Mouse (Mus musculus): ENCODE data around the gene Olfr281. TPM values are rescaled to one million over a fixed set of nuclear protein-coding genes. Genes with fewer than 3 reads are reported as not detected.
A peak's percentile ranks its signal among the peaks of the same experiment; 100 is the strongest.
"Not testable (repeated sequence)": the region's sequence is repeated elsewhere in the genome, so short reads cannot be mapped to it uniquely, and the experiment has no call there.

Gene Olfr281
- not detected in 2 replicates for polyA plus RNA-seq (2012; rRNA removed)

GRCm38 (mm10) chr15:98452288-98452687, at the start of gene Olfr281:
Gene Olfr281, plus strand, starts transcription at chr15:98452588.
- Histone ChIP-seq H3K27ac (ENCODE audit: insufficient read depth, low read length) (no peak within 1 kb of the TSS), H3K4me1 (ENCODE audit: control insufficient read depth, insufficient read depth, low read length) (no peaks in the 10 kb centered on the region), H3K4me3 (ENCODE audit: insufficient read depth, low read length) (no peak within 1 kb of the TSS)
- TF ChIP-seq CTCF (IDR thresholded peaks at IDR 0.05; ENCODE audit: extremely low read depth, insufficient read depth, low read length) (no peak), POLR2A (IDR thresholded peaks at IDR 0.05; ENCODE audit: extremely low read depth, insufficient read depth, low read length) (no peak)

- no peak overlapping the region for H3K27ac ChIP-seq (ENCODE audit: insufficient read depth, low read length)
- H3K4me1 ChIP-seq (ENCODE audit: control insufficient read depth, insufficient read depth, low read length), result no peaks in the 10 kb centered on the region
- TF ChIP-seq CTCF (IDR thresholded peaks at IDR 0.05; ENCODE audit: extremely low read depth, insufficient read depth, low read length) (peak; percentile 44), POLR2A (IDR thresholded peaks at IDR 0.05; ENCODE audit: extremely low read depth, insufficient read depth, low read length) (no peak)
- peak overlapping the region; percentile 30 for H3K4me3 ChIP-seq (ENCODE audit: insufficient read depth, low read length)
Observed at GRCm38 (mm10) chr15:98408406-98409060, 43.9 kb upstream of the Olfr281 start.

- no peak for TF ChIP-seq POLR2A (IDR thresholded peaks at IDR 0.05; ENCODE audit: extremely low read depth, insufficient read depth, low read length)
- no peak for TF ChIP-seq CTCF (IDR thresholded peaks at IDR 0.05; ENCODE audit: extremely low read depth, insufficient read depth, low read length)
- Histone ChIP-seq H3K27ac (ENCODE audit: insufficient read depth, low read length) (no peak overlapping the region), H3K4me3 (ENCODE audit: insufficient read depth, low read length) (no peak overlapping the region), H3K4me1 (ENCODE audit: control insufficient read depth, insufficient read depth, low read length) (no peaks in the 10 kb centered on the region)
Observed at GRCm38 (mm10) chr15:98409635-98410034, 42.8 kb upstream of the Olfr281 start.

GRCm38 (mm10) chr15:98410249-98410648, 42.1 kb upstream of the Olfr281 start:
- Histone ChIP-seq H3K4me3 (ENCODE audit: insufficient read depth, low read length) (no peak overlapping the region), H3K4me1 (ENCODE audit: control insufficient read depth, insufficient read depth, low read length) (no peaks in the 10 kb centered on the region), H3K27ac (ENCODE audit: insufficient read depth, low read length) (no peak overlapping the region)
- TF ChIP-seq CTCF (IDR thresholded peaks at IDR 0.05; ENCODE audit: extremely low read depth, insufficient read depth, low read length) (no peak), POLR2A (IDR thresholded peaks at IDR 0.05; ENCODE audit: extremely low read depth, insufficient read depth, low read length) (no peak)

- TF ChIP-seq CTCF (IDR thresholded peaks at IDR 0.05; ENCODE audit: extremely low read depth, insufficient read depth, low read length), result no peak
- no peaks in the 10 kb centered on the region for H3K4me1 ChIP-seq (ENCODE audit: control insufficient read depth, insufficient read depth, low read length)
- H3K27ac ChIP-seq (ENCODE audit: insufficient read depth, low read length), result no peak overlapping the region
- H3K4me3 ChIP-seq (ENCODE audit: insufficient read depth, low read length), result no peak overlapping the region
Observed at GRCm38 (mm10) chr15:98415996-98416395, 36.4 kb upstream of the Olfr281 start.

GRCm38 (mm10) chr15:98416802-98417201, 35.6 kb upstream of the Olfr281 start:
- H3K4me3 ChIP-seq (ENCODE audit: insufficient read depth, low read length); H3K4me1 ChIP-seq (ENCODE audit: control insufficient read depth, insufficient read depth, low read length); H3K27ac ChIP-seq (ENCODE audit: insufficient read depth, low read length): not testable (repeated sequence)

GRCm38 (mm10) chr15:98417285-98417684, 35.1 kb upstream of the Olfr281 start:
- not testable (repeated sequence) for H3K27ac ChIP-seq (ENCODE audit: insufficient read depth, low read length); H3K4me1 ChIP-seq (ENCODE audit: control insufficient read depth, insufficient read depth, low read length); H3K4me3 ChIP-seq (ENCODE audit: insufficient read depth, low read length)
- peak; percentile 27 for TF ChIP-seq CTCF (IDR thresholded peaks at IDR 0.05; ENCODE audit: extremely low read depth, insufficient read depth, low read length)

- H3K27ac ChIP-seq (ENCODE audit: insufficient read depth, low read length), result no peak overlapping the region
- no peaks in the 10 kb centered on the region for H3K4me1 ChIP-seq (ENCODE audit: control insufficient read depth, insufficient read depth, low read length)
- no peak overlapping the region for H3K4me3 ChIP-seq (ENCODE audit: insufficient read depth, low read length)
- no peak for TF ChIP-seq CTCF (IDR thresholded peaks at IDR 0.05; ENCODE audit: extremely low read depth, insufficient read depth, low read length)
- TF ChIP-seq POLR2A (IDR thresholded peaks at IDR 0.05; ENCODE audit: extremely low read depth, insufficient read depth, low read length), result no peak
Observed at GRCm38 (mm10) chr15:98418096-98418495, 34.3 kb upstream of the Olfr281 start.

- H3K4me3 ChIP-seq (ENCODE audit: insufficient read depth, low read length), result no peak overlapping the region
- H3K27ac ChIP-seq (ENCODE audit: insufficient read depth, low read length), result no peak overlapping the region
- no peaks in the 10 kb centered on the region for H3K4me1 ChIP-seq (ENCODE audit: control insufficient read depth, insufficient read depth, low read length)
- TF ChIP-seq CTCF (IDR thresholded peaks at IDR 0.05; ENCODE audit: extremely low read depth, insufficient read depth, low read length) (no peak), POLR2A (IDR thresholded peaks at IDR 0.05; ENCODE audit: extremely low read depth, insufficient read depth, low read length) (no peak)
Observed at GRCm38 (mm10) chr15:98420897-98421296, 31.5 kb upstream of the Olfr281 start.

- H3K4me3 ChIP-seq (ENCODE audit: insufficient read depth, low read length), result no peak overlapping the region
- no peaks in the 10 kb centered on the region for H3K4me1 ChIP-seq (ENCODE audit: control insufficient read depth, insufficient read depth, low read length)
- H3K27ac ChIP-seq (ENCODE audit: insufficient read depth, low read length), result no peak overlapping the region
- TF ChIP-seq POLR2A (IDR thresholded peaks at IDR 0.05; ENCODE audit: extremely low read depth, insufficient read depth, low read length), result no peak
- no peak for TF ChIP-seq CTCF (IDR thresholded peaks at IDR 0.05; ENCODE audit: extremely low read depth, insufficient read depth, low read length)
Observed at GRCm38 (mm10) chr15:98424326-98424725, 28.1 kb upstream of the Olfr281 start.
